12 mouse cellular contexts compared by ENCODE assay signal in the genomic region with DNA sequence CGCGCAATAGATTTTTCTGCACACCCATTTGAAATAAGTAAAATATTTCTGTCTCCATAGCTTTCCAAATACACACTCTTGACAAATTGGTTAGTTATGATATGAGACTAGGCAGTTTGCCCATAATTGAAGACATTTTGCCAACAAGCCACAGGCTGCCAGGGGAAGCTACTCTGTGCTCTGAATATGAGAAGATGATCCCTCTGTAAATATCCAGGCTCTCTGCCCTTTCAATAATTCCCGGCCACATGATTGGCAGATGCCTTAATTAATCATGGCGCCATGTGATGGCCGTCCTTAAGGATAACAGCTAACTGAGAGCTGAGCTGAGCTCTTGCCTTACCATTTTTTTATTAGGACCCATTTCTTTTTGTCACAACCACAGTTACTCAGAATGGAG.
DNase-seq lines count a peak whose midpoint lies in the region; ATAC-seq and TF ChIP-seq lines count a peak whose summit lies in the region.
"Had no signal": no experiment of that assay in that cellular context is flagged by ENCODE, and none has a peak within 500 bp of the region (broad histone marks: within the 10 kb centered on the region; RNA-seq: fewer than 3 reads in every experiment).

No protein-coding gene starts in this region.

- H3K4me3 ChIP-seq in lung, embryonic 16.5 days (ENCODE audit: low read length): no peak overlapping the region
- no peak overlapping the region for H3K4me3 ChIP-seq in lung, postnatal 0 days (ENCODE audit: low read depth, low read length)
- H3K4me3 ChIP-seq in midbrain, embryonic 15.5 days: no peak overlapping the region
- no peak overlapping the region for H3K4me3 ChIP-seq in forebrain, embryonic 10.5 days
- H3K4me3 ChIP-seq: kidney, embryonic 15.5 days; limb, embryonic 12.5 days; megakaryocyte, embryonic 14.5 days had no signal

- H3K4me2 ChIP-seq in lung, embryonic 16.5 days (ENCODE audit: low read depth, low read length): no peak overlapping the region
- no peak overlapping the region for H3K4me2 ChIP-seq in lung, postnatal 0 days (replicated peaks; ENCODE audit: low read depth, low read length)
- H3K4me2 ChIP-seq in midbrain, embryonic 15.5 days: no peak overlapping the region
- H3K4me2 ChIP-seq: kidney, embryonic 15.5 days; limb, embryonic 12.5 days had no signal

- 62% methylated on average over 5 of the region's 5 CpGs for WGBS in lung, embryonic 16.5 days
- 68% methylated on average over 5 of the region's 5 CpGs for WGBS in lung, postnatal 0 days
- 71% methylated on average over 5 of the region's 5 CpGs for WGBS in midbrain, embryonic 15.5 days
- WGBS in forebrain, embryonic 10.5 days: 96% methylated on average over 5 of the region's 5 CpGs

- no peak for TF ChIP-seq EP300 in lung, postnatal 0 days (IDR thresholded peaks at IDR 0.05)

- H3K9ac ChIP-seq in lung, embryonic 16.5 days (ENCODE audit: low read length): no peak overlapping the region
- no peak overlapping the region for H3K9ac ChIP-seq in lung, postnatal 0 days (replicated peaks; ENCODE audit: low read depth)
- H3K9ac ChIP-seq in midbrain, embryonic 15.5 days: no peak overlapping the region
- H3K9ac ChIP-seq: kidney, embryonic 15.5 days; limb, embryonic 12.5 days had no signal

- H3K4me1 ChIP-seq in lung, embryonic 16.5 days (replicated peaks; ENCODE audit: control insufficient read depth, insufficient read depth, low read length): peaks cover 15% of the 10 kb centered on the region; the same call in 1 of the 2 replicates
- no peaks in the 10 kb centered on the region for H3K4me1 ChIP-seq in lung, postnatal 0 days (ENCODE audit: insufficient read depth, low read depth, low read length)
- H3K4me1 ChIP-seq in midbrain, embryonic 15.5 days: peaks cover 11% of the 10 kb centered on the region; the same call in 1 of the 2 replicates
- H3K4me1 ChIP-seq in forebrain, embryonic 10.5 days: no peaks in the 10 kb centered on the region
- H3K4me1 ChIP-seq: kidney, embryonic 15.5 days; limb, embryonic 12.5 days; megakaryocyte, embryonic 14.5 days had no signal

- no peak overlapping the region for H3K27ac ChIP-seq in lung, embryonic 16.5 days (ENCODE audit: low read length)
- no peak overlapping the region for H3K27ac ChIP-seq in lung, postnatal 0 days (ENCODE audit: low read length)
- no peak overlapping the region for H3K27ac ChIP-seq in midbrain, embryonic 15.5 days
- no peak overlapping the region for H3K27ac ChIP-seq in forebrain, embryonic 10.5 days
- H3K27ac ChIP-seq: kidney, embryonic 15.5 days; limb, embryonic 12.5 days had no signal

- ATAC-seq in lung, embryonic 16.5 days (ENCODE audit: low read depth): peak; percentile 28; the same call in 1 of the 2 replicates
- no peak for ATAC-seq in lung, postnatal 0 days
- ATAC-seq in midbrain, embryonic 15.5 days (replicated peaks): 0 out of 2 replicates have a peak, but pooled peaks have one; percentile 39

- intact Hi-C loops in left cerebral cortex, postnatal 25 days (cut with DNase I): no loop called here

- no peaks in the 10 kb centered on the region for H3K27me3 ChIP-seq in lung, embryonic 16.5 days (ENCODE audit: control insufficient read depth, insufficient read depth, low read depth, low read length)
- no peaks in the 10 kb centered on the region for H3K27me3 ChIP-seq in lung, postnatal 0 days (replicated peaks; ENCODE audit: insufficient read depth, low read length)
- H3K27me3 ChIP-seq in midbrain, embryonic 15.5 days (replicated peaks): no peaks in the 10 kb centered on the region
- no peaks in the 10 kb centered on the region for H3K27me3 ChIP-seq in forebrain, embryonic 10.5 days (ENCODE audit: poor library complexity, severe bottlenecking)
- H3K27me3 ChIP-seq: kidney, embryonic 15.5 days; limb, embryonic 12.5 days; megakaryocyte, embryonic 14.5 days had no signal

- TF ChIP-seq CTCF in lung, postnatal 0 days (IDR thresholded peaks at IDR 0.05): no peak

- no peaks in the 10 kb centered on the region for H3K36me3 ChIP-seq in lung, embryonic 16.5 days (ENCODE audit: control insufficient read depth, insufficient read depth, low read length)
- no peaks in the 10 kb centered on the region for H3K36me3 ChIP-seq in lung, postnatal 0 days (ENCODE audit: insufficient read depth, low read length)
- H3K36me3 ChIP-seq in midbrain, embryonic 15.5 days (replicated peaks): no peaks in the 10 kb centered on the region
- H3K36me3 ChIP-seq in forebrain, embryonic 10.5 days (replicated peaks): no peaks in the 10 kb centered on the region
- H3K36me3 ChIP-seq: kidney, embryonic 15.5 days; limb, embryonic 12.5 days had no signal

- peak; percentile 2 for DNase-seq in cerebellum, adult 11-12 months
- DNase-seq in cerebellum, adult 11 months: no peak
- no peak for DNase-seq in lung, postnatal 0 days (ENCODE audit: low spot score)
- DNase-seq in gastrocnemius, postnatal 10 days: peak; percentile 7
- no peak for DNase-seq in forebrain, embryonic 10.5 days (ENCODE audit: extremely low spot score, low spot score)
- no peak for DNase-seq in left cerebral cortex, postnatal 25 days (ENCODE audit: low spot score in 2 of 2)
- DNase-seq: B cell, adult 2 months had no signal

- H3K9me3 ChIP-seq in lung, embryonic 16.5 days (ENCODE audit: control insufficient read depth, low read length): no peaks in the 10 kb centered on the region
- H3K9me3 ChIP-seq in lung, postnatal 0 days (ENCODE audit: low read length): no peaks in the 10 kb centered on the region
- no peaks in the 10 kb centered on the region for H3K9me3 ChIP-seq in midbrain, embryonic 15.5 days
- no peaks in the 10 kb centered on the region for H3K9me3 ChIP-seq in forebrain, embryonic 10.5 days
- H3K9me3 ChIP-seq: kidney, embryonic 15.5 days; limb, embryonic 12.5 days; megakaryocyte, embryonic 14.5 days had no signal

Comparison
In these comparisons a context has a peak if more than half of its experiments do, and no peak if none do; other contexts are left out.
1. DNase-seq: peak in cerebellum, adult 11-12 months (single experiment) and gastrocnemius, postnatal 10 days (single experiment); none in cerebellum, adult 11 months (single experiment), lung, postnatal 0 days (single experiment), forebrain, embryonic 10.5 days (single experiment) and left cerebral cortex, postnatal 25 days (0 of 2).